Mouse (Mus musculus): ENCODE data around the gene Gsg1. TPM values are rescaled to one million over a fixed set of nuclear protein-coding genes. Genes with fewer than 3 reads are reported as not detected.

Gsg1 gene
- polyA plus RNA-seq, 1 experiment from 2014 or later, result 0.74 TPM

DNA sequence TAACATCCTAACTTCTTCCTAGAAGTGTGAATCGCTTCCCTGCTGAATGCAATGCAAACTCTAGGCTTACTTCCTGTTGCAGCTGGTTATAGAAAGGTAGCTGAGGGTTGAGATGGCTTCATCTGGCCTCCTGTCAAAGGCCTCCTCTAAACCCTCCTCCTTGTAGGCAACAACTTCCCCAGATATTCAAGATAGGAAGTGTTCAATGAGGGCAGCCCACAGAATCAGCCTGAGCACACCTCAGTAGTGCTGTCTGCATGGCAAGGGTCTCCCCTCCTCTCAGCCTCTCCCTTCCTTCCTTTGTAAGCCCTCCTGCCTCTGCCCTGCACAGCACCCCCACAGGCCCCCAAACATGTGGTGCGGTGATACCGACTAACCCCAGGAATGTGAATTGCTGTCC is 18.4 kb downstream of the Gsg1 start:
- ATAC-seq (ENCODE audit: insufficient number of reproducible peaks, insufficient read depth, low FRiP score, low TSS enrichment, low read depth), result no peak
- Histone ChIP-seq H3K9me3 (no peaks in the 10 kb centered on the region), H3K4me1 (replicated peaks) (peaks cover 2% of the 10 kb centered on the region; the same call in 1 of the 2 replicates), H3K4me3 (replicated peaks) (no peak overlapping the region), H3K27me3 (peaks cover 5% of the 10 kb centered on the region; the same call in 1 of the 2 replicates), H3K4me2 (no peak overlapping the region), H3K27ac (no peak overlapping the region), H3K36me3 (peaks cover 34% of the 10 kb centered on the region), H3K9ac (replicated peaks) (no peak overlapping the region)
- WGBS, result 88% methylated on average over 3 of the region's 3 CpGs

DNA sequence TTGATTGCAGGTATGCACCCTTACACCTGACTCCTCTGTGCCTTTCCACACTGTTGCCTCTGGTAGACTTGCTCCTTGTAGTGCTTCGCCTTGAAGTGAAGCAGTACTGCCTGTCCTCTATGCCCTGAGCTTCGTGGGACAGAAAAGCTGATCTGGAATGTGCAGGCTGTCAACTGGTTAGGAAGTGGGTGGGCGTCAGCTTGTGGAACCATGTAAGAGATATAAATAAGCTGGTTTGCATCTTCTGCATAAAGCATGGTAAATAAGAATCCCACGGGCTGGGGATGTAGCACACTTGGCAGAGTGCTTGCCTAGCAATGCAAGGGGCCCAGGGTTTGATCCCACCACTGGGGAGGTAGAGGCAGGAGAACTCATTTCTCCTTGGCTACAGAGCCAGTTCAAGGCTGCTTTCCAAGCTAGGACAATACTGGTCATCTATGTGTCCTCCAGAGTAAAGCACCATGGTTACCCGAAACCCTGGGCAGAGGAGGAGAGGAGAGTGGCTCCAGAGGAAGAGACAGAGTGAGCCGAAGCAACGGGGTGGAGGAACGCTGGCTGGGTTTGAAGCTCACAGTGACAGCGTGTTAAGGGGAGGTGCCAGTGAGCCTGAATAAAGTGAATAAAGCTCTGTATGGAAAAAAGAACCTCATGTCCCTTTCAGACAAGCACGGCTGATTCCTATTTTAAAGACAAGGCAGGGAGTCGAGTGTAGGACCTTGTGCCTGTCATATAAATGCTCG is 21.5 kb downstream of the Gsg1 start:
- ATAC-seq (ENCODE audit: insufficient number of reproducible peaks, insufficient read depth, low FRiP score, low TSS enrichment, low read depth), result no peak
- peaks cover 47% of the 10 kb centered on the region for H3K36me3 ChIP-seq
- no peak overlapping the region for H3K9ac ChIP-seq (replicated peaks)
- peaks cover 4% of the 10 kb centered on the region; the same call in 1 of the 2 replicates for H3K27me3 ChIP-seq
- 79% methylated on average over 12 of the region's 12 CpGs for WGBS
- no peaks in the 10 kb centered on the region for H3K9me3 ChIP-seq
- H3K4me3 ChIP-seq (replicated peaks), result no peak overlapping the region
- H3K4me1 ChIP-seq (replicated peaks), result no peaks in the 10 kb centered on the region
- H3K27ac ChIP-seq, result no peak overlapping the region
- no peak overlapping the region for H3K4me2 ChIP-seq

DNA sequence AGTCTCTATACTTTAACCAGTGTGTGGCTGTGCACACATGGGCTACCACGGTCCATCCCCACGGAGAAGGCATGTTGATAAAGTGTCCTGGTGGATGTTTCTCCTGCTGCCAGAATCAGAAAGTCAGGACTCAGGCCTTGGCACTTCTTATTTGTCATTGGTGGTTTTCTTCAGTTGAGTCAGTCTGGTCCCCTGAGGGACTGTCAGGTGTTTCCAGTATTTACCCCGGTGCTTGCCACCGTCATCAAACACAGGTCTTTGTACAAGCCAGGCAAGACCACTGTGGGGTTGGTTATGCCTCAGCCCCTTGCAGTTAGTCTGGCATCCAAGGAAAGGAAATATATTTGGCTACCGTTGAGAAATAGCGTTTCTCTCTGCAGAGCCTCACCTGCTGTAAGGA is 23.6 kb downstream of the Gsg1 start:
- WGBS, result 85% methylated on average over 6 of the region's 6 CpGs
- no peaks in the 10 kb centered on the region for H3K9me3 ChIP-seq
- H3K36me3 ChIP-seq, result peaks cover 53% of the 10 kb centered on the region
- ATAC-seq (ENCODE audit: insufficient number of reproducible peaks, insufficient read depth, low FRiP score, low TSS enrichment, low read depth), result no peak
- H3K9ac ChIP-seq (replicated peaks), result no peak overlapping the region
- no peak overlapping the region for H3K4me3 ChIP-seq (replicated peaks)
- no peak overlapping the region for H3K27ac ChIP-seq
- no peak overlapping the region for H3K4me2 ChIP-seq
- no peaks in the 10 kb centered on the region for H3K27me3 ChIP-seq
- no peaks in the 10 kb centered on the region for H3K4me1 ChIP-seq (replicated peaks)

DNA sequence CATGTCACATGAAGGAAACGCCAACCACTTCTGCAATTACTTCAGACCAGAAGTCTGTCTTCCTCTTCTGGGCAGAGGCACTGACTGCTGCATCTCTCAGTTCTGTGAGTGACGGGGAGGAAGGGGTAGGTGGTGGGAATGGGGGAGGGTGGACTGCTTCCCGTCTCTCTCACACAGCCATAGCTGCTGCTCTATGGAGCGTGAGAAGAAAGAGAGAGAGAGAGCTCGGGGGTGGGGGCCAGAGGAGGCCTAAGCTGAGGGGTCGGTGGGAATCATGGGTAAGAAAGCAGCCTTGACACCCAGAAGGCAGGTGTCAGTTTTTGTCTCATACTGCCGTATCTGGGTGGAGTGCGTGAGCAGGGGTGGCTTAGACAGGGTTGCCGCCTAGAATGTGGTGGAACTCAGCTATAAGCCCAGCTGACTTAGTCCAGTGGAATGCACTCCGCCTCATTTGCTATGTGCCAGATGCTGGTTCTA is 25.6 kb downstream of the Gsg1 start:
- WGBS, result 64% methylated on average over 10 of the region's 10 CpGs
- no peak for ATAC-seq (ENCODE audit: insufficient number of reproducible peaks, insufficient read depth, low FRiP score, low TSS enrichment, low read depth)
- H3K4me1 ChIP-seq (replicated peaks), result peaks cover 6% of the 10 kb centered on the region; the same call in 1 of the 2 replicates
- no peak overlapping the region for H3K4me3 ChIP-seq (replicated peaks)
- peaks cover 48% of the 10 kb centered on the region for H3K36me3 ChIP-seq
- H3K4me2 ChIP-seq, result no peak overlapping the region
- H3K27me3 ChIP-seq, result no peaks in the 10 kb centered on the region
- H3K9me3 ChIP-seq, result no peaks in the 10 kb centered on the region
- H3K9ac ChIP-seq (replicated peaks), result no peak overlapping the region
- no peak overlapping the region for H3K27ac ChIP-seq

DNA sequence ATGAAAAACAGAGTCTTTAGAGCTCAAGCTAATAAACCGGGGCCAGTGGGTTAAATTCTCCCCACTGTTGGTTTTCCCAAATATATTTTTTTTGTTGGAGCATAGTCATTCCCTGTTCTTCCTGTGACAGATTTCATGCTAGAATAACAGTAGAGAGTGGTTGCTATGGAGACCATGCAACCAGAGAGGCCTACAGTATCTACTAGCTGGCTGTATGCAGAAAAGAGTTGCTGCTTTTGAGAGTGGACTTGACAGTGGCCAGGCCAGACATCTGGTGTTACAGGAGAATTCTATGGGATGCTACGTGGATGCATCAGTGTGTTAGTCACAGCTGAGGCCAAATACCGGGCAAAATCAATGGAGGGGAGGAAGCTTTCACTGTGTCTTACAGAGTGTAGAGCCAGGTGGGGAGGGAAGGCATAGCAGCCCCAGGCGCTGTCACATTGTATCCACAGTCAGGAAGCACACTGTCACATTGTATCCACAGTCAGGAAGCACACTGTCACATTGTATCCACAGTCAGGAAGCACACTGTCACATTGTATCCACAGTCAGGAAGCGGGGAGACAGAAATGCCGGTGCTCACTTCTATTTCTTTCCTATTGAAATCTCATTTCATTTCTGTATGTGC is 30.2 kb downstream of the Gsg1 start:
- Histone ChIP-seq H3K36me3 (peaks cover 48% of the 10 kb centered on the region), H3K4me3 (replicated peaks) (no peak overlapping the region), H3K4me1 (replicated peaks) (peaks cover 7% of the 10 kb centered on the region; the same call in 1 of the 2 replicates), H3K9ac (replicated peaks) (no peak overlapping the region), H3K4me2 (no peak overlapping the region), H3K27me3 (no peaks in the 10 kb centered on the region), H3K9me3 (no peaks in the 10 kb centered on the region), H3K27ac (peak overlapping the region; percentile 45)
- WGBS, result 77% methylated on average over 6 of the region's 6 CpGs
- ATAC-seq (ENCODE audit: insufficient number of reproducible peaks, insufficient read depth, low FRiP score, low TSS enrichment, low read depth), result peak; percentile 64

DNA sequence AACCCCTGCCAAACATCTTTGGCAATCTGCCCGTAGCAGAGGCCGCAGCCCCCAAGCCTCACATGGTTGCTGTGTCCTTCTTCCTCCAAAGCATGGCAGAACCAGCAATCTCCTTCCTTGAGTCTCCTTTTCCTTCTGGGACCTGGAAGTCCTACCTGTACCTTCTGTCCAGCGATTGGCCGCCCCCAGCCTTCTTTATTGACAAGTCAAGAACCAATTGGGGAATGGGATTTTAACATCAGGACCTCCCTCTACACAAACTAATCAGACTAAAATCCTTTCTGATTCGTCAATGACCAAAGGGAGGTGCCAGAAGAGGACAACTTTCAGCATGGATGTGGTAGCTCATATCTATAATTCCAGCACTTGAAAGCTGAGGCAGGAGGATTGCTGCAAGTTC is 34.2 kb downstream of the Gsg1 start:
- H3K4me3 ChIP-seq (replicated peaks), result no peak overlapping the region
- no peak for ATAC-seq (ENCODE audit: insufficient number of reproducible peaks, insufficient read depth, low FRiP score, low TSS enrichment, low read depth)
- 83% methylated on average over 5 of the region's 5 CpGs for WGBS
- peaks cover 14% of the 10 kb centered on the region; the same call in 1 of the 2 replicates for H3K4me1 ChIP-seq (replicated peaks)
- H3K36me3 ChIP-seq, result peaks cover 39% of the 10 kb centered on the region
- no peak overlapping the region for H3K9ac ChIP-seq (replicated peaks)
- H3K27me3 ChIP-seq, result no peaks in the 10 kb centered on the region
- no peaks in the 10 kb centered on the region for H3K9me3 ChIP-seq
- no peak overlapping the region for H3K4me2 ChIP-seq
- no peak overlapping the region for H3K27ac ChIP-seq

DNA sequence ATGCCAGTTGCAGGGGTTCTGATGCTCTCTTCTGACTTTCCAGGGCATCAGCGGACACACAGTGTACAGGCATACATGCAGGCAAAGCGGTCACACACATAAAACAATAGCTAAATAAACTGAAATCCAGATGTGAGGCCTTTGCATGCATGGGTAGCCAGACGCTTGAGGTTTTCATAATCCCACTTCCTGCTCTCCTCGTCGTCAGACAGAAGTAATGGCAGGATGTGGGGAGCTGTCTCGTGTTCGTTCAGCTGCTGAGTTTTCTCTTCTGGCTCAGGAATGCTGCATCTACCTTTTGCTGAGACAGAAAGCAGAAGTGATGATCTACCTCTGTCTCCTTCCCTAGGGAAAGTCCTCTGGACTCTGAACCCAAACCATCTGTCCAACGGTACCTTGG is 35.8 kb downstream of the Gsg1 start:
- H3K36me3 ChIP-seq, result peaks cover 52% of the 10 kb centered on the region
- no peak for ATAC-seq (ENCODE audit: insufficient number of reproducible peaks, insufficient read depth, low FRiP score, low TSS enrichment, low read depth)
- peak overlapping the region; percentile 42; the same call in 1 of the 2 replicates for H3K27ac ChIP-seq
- H3K9ac ChIP-seq (replicated peaks), result no peak overlapping the region
- no peaks in the 10 kb centered on the region for H3K27me3 ChIP-seq
- no peak overlapping the region for H3K4me3 ChIP-seq (replicated peaks)
- 48% methylated on average over 8 of the region's 8 CpGs for WGBS
- H3K4me2 ChIP-seq, result no peak overlapping the region
- H3K9me3 ChIP-seq, result no peaks in the 10 kb centered on the region
- H3K4me1 ChIP-seq (replicated peaks), result peaks cover 7% of the 10 kb centered on the region; the same call in 1 of the 2 replicates

DNA sequence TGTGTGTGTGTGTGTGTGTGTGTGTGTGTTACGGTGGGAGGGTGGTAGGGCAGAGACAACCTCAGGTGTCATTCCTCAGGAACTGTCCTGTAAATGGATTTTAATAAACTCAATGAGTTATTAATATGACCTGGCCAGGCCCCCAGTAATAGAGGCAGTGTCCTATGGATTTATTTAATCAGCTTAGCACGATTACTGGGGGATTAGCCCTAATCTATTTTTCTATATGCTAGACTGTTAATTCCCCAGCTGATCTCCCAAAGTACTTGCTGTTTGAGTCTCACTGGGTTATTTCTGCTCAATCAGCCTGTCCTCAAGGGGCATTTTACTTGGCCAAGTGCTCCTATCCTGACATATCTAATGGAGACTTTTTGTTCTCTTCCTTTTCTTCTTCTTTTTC is 41.5 kb downstream of the Gsg1 start:
- Histone ChIP-seq H3K9me3 (no peaks in the 10 kb centered on the region), H3K9ac (replicated peaks) (no peak overlapping the region), H3K4me2 (no peak overlapping the region), H3K4me1 (replicated peaks) (no peaks in the 10 kb centered on the region), H3K36me3 (peaks cover 25% of the 10 kb centered on the region), H3K27me3 (no peaks in the 10 kb centered on the region), H3K4me3 (replicated peaks) (no peak overlapping the region), H3K27ac (no peak overlapping the region)
- ATAC-seq (ENCODE audit: insufficient number of reproducible peaks, insufficient read depth, low FRiP score, low TSS enrichment, low read depth), result no peak
- 78% methylated on average over 2 of the region's 2 CpGs for WGBS

DNA sequence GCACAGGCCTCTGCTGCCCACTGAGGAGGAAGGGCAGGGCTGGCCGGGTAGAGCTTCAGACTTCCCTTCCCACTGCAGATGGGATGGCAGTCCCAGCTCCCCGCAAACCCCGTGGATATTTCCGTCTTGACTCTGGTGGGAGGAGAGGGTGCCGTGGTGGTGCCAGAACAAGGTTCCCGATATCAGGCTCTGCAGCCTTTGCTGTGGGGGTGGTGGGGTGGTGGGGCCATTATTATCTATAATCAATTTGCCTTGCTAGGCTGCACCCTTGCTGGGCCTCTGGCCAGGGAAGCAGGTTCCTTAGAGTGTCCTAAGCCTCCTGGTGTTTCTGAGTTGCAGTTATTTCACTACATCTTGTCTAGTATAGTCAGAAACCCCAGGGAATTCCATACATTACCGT is 43.0 kb downstream of the Gsg1 start:
- no peaks in the 10 kb centered on the region for H3K9me3 ChIP-seq
- WGBS, result 82% methylated on average over 7 of the region's 7 CpGs
- H3K36me3 ChIP-seq, result peaks cover 16% of the 10 kb centered on the region
- H3K4me1 ChIP-seq (replicated peaks), result no peaks in the 10 kb centered on the region
- H3K4me3 ChIP-seq (replicated peaks), result no peak overlapping the region
- ATAC-seq (ENCODE audit: insufficient number of reproducible peaks, insufficient read depth, low FRiP score, low TSS enrichment, low read depth), result no peak
- H3K4me2 ChIP-seq, result no peak overlapping the region
- H3K27ac ChIP-seq, result no peak overlapping the region
- H3K9ac ChIP-seq (replicated peaks), result no peak overlapping the region
- no peaks in the 10 kb centered on the region for H3K27me3 ChIP-seq

DNA sequence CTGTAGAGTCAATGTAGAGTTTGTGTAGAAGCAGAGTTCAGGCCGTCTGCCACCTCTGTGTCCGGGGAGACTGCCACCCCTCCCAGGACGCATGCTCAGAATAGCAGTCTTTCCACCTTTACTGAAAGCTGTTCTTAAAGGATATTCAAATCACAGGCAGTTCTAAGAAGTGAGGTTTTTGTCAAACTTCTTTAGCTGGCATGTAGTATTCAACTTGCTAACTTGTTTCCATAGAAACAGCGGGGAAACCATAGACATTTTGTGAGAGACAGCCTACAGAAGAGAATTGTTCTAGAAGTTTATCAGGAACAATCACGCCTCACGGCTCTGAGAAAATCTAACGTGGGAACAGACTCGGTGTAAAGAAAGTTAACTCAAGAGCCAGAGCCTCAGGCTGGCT is 47.2 kb downstream of the Gsg1 start:
- Histone ChIP-seq H3K4me3 (replicated peaks) (no peak overlapping the region), H3K27ac (no peak overlapping the region), H3K4me1 (replicated peaks) (no peaks in the 10 kb centered on the region), H3K9ac (replicated peaks) (no peak overlapping the region), H3K27me3 (no peaks in the 10 kb centered on the region), H3K36me3 (peaks cover 3% of the 10 kb centered on the region; the same call in 1 of the 2 replicates), H3K9me3 (no peaks in the 10 kb centered on the region), H3K4me2 (no peak overlapping the region)
- WGBS, result 89% methylated on average over 8 of the region's 8 CpGs
- no peak for ATAC-seq (ENCODE audit: insufficient number of reproducible peaks, insufficient read depth, low FRiP score, low TSS enrichment, low read depth)

DNA sequence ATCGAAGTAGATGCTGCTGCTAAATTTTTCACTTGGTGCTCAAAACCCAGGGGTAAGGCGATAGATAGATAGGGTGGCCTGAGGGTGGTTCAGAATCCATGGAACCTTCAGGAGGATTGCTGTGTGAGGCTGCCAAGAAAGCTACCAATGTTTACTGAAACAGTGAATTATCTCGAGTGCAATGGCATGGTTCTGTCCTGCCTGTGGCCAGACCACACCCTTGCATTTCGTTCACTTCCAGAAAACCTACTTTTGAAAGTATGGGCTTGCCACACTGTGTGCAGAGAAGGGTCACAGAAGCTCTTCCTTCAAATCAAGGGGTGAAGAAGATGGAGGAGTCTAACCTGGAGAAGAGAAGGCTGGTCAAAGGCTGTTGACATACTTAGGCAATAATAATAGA is 48.3 kb downstream of the Gsg1 start:
- Histone ChIP-seq H3K9ac (replicated peaks) (no peak overlapping the region), H3K9me3 (no peaks in the 10 kb centered on the region), H3K4me3 (replicated peaks) (no peak overlapping the region), H3K4me1 (replicated peaks) (no peaks in the 10 kb centered on the region), H3K27ac (no peak overlapping the region), H3K4me2 (no peak overlapping the region), H3K27me3 (no peaks in the 10 kb centered on the region), H3K36me3 (peaks cover 3% of the 10 kb centered on the region; the same call in 1 of the 2 replicates)
- no peak for ATAC-seq (ENCODE audit: insufficient number of reproducible peaks, insufficient read depth, low FRiP score, low TSS enrichment, low read depth)
- WGBS, result 84% methylated on average over 4 of the region's 4 CpGs

Data from limb, embryonic 12.5 days (tissue).